Mouse (Mus musculus) MEL (cell line): ENCODE measurements around the gene Lrrc3c.

Source experiments
- CTCF ChIP-seq, 3 experiments: IDR thresholded peaks in 2 of 3; conservative IDR thresholded peaks in 1 of 3; 2 replicates each; pipeline ENCODE4 v1.5.1; 2011 to 2012; ENCODE audit warnings: low read length in 3 of 3, low read depth in 2 of 3, mild to moderate bottlenecking in 2 of 3, improper control_type of control experiment in 1 of 3, inconsistent platforms in 1 of 3, mixed read lengths in 1 of 3, moderate library complexity in 1 of 3; ENCODE audit not compliant: control insufficient read depth in 1 of 3, insufficient read depth in 1 of 3, poor library complexity in 1 of 3, severe bottlenecking in 1 of 3
- HCFC1 ChIP-seq: IDR thresholded peaks from 2 replicates; pipeline ENCODE4 v1.6.1; 2012; ENCODE audit warnings: low read depth, mild to moderate bottlenecking, inconsistent platforms, low read length, improper control_type of control experiment, moderate library complexity
- MAX ChIP-seq: IDR thresholded peaks from 2 replicates; pipeline ENCODE4 v1.6.1; 2011; ENCODE audit warnings: low read length, improper control_type of control experiment
- POLR2A ChIP-seq, 2 experiments: IDR thresholded peaks; 2 replicates each; pipeline ENCODE4 v1.6.1; 2011 to 2012; ENCODE audit warnings: low read length in 2 of 2, mild to moderate bottlenecking in 2 of 2, control low read depth in 1 of 2, improper control_type of control experiment in 1 of 2, low read depth in 1 of 2, moderate library complexity in 1 of 2; ENCODE audit not compliant: control insufficient read depth in 1 of 2, insufficient read depth in 1 of 2, poor library complexity in 1 of 2
- UBTF ChIP-seq: IDR thresholded peaks from 2 replicates; pipeline ENCODE4 v1.6.1; 2012; ENCODE audit warnings: low read depth, mild to moderate bottlenecking, inconsistent platforms, low read length, improper control_type of control experiment, moderate library complexity, borderline replicate concordance; ENCODE audit not compliant: insufficient read depth

- TF ChIP-seq POLR2A (IDR thresholded peaks at IDR 0.05; ENCODE audit: control insufficient read depth in 1 of 2, insufficient read depth in 1 of 2, low read depth in 1 of 2, low read length in 2 of 2, poor library complexity in 1 of 2), result no peak
- TF ChIP-seq HCFC1, result no peak
- no peak for TF ChIP-seq CTCF (IDR thresholded peaks at IDR 0.05 in 2 of 3, conservative IDR thresholded peaks at IDR 0.05 in 1 of 3; ENCODE audit: control insufficient read depth in 1 of 3, insufficient read depth in 1 of 3, low read depth in 2 of 3, low read length in 3 of 3, poor library complexity in 1 of 3, severe bottlenecking in 1 of 3)
- no peak for TF ChIP-seq MAX
- no peak for TF ChIP-seq UBTF
These were observed 46.7 kb downstream of the Lrrc3c start for GRCm38 (mm10) chr11:98644757-98645156.
